Mouse (Mus musculus) embryo, embryonic 11.5 days (tissue): ENCODE results near the gene Teddm3.
"Not testable (repeated sequence)": the region's sequence is repeated elsewhere in the genome, so short reads cannot be mapped to it uniquely, and the experiment has no call there.

Source experiments
- DNase-seq: peaks from one replicate; pipeline ENCODE4 v3.0.0-alpha.2; 2012; ENCODE audit warnings: low read depth, low spot score

Teddm3 gene

DNA sequence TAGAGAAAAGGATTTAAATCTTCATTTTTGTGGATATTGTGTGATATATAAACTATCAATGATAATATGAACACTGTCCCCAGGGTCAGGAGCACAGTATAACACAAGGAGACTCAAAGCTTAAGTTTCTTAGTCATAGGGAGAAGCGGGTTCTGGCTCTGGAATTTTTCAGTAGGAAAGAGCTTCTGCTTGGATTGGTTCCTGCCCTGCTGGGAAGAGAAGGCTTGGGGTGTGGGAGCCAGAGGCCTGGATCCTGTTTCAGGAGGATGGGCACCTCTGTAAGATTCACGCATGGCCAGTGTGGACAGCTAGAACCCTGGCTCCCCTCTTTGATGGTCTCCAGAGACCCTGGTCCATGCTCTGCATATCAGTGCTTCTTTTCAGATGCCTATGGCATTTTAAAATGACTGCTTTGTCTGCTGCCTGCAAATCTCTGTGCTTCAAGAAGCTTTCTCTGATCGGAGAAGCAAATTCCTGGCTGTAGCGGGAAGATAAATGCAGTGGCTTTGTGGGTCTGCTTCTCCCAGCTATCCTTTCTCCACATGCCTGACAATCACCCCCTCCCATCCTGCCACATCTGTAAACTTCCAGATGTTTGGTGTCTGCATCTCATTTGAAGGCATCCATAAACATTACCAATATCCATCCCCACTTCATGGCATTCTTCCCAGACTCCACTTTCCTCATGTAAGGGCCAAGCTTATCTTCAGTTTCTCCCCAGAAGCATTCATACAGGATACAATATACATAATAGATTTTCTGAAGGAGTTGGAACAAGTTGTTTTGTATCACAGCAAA lies 2.0 kb downstream of the Teddm3 start:
- no peak for DNase-seq

DNA sequence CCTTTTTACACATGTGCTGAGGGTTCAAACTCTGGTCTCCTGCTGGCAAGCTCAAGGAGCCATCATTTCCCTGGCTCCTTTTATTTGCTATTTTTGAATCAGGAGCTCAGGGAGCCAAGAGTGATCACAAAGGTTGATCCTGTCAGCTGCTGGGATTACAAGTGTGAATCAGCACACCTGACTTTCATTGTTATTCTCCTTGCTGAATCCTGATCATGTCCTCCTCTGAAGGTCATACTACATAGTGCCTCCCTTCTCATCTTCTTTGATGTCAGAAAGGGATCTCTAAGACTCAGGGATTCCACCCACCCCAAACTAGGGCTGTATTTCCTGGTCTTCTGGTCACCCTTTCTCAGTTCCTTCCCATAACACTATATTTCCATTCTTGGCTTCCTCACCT lies 3.9 kb downstream of the Teddm3 start:
- no peak for DNase-seq

DNA sequence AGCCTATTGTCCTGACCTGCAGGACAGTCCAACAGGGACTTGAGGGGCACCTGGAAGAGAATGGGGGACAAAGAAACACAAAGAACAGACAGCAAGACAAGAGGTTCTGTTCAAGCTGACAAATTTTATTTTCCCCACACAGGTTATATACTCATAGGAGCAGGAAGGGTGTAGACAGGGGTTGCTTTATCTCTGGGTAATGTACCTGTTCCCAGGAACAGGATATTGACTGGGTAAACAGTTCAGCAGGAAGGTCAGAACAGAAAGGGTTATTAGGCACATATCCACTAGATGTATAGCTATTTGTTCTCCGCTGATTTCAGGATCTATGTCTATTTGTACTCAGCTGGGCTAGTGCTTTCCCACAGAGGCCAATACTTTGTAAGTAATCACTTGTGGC lies 5.3 kb downstream of the Teddm3 start:
- not testable (repeated sequence) for DNase-seq

DNA sequence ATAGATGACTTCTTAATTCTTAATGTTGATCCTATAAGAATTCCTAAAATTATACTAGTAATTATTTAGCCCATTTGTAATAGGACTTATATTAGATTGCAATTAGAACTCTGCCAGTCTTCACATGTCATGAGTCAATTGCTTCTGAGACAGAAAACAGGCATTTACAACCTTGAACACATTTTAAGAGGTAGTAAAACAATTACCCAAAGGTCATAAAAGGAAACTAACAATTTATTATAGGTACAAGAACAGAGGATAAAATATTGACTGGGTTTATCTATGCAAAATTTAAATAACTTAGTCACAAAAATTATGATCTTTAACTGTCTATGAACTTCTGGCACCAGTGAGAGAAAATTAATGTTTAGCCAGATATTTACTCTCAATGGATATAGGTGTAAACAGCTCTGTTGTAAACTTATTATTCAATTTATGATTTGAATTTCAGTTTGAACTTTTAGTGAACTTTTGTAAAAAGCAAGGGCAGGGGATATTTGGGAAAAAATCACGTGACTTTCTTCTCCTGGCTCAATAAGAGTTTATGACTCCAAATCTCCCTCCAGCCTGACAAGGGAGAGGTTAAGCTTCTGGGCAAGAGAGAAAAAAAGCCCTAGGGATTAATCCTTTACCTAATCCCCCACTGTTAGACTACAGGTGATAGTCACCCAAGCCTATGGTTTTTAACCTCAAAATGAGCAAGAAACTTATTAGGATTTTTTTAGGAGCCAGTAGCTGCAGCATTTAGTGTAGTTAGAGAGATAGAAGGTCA lies 17.3 kb downstream of the Teddm3 start:
- DNase-seq, result no peak

DNA sequence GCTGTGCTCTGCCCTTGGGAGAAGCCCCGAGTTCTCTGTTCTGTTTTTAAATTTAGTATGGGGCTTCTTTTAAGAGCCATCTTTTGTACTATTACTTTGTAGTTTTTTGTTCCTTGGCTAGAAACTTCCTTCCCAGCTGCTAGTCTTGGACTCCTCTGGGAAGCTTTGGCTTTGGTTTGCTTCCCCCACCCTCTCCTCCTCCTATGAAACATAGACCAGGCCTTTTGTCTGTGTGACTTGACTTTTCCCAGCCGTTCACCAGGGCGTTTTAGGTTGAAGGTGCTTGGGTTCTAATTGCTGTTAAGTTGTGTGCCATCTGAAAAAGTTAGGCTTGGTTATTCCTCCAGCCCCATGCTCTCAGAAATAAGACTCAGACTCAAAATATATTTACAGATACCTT lies 26.1 kb downstream of the Teddm3 start:
- DNase-seq, result not testable (repeated sequence)

DNA sequence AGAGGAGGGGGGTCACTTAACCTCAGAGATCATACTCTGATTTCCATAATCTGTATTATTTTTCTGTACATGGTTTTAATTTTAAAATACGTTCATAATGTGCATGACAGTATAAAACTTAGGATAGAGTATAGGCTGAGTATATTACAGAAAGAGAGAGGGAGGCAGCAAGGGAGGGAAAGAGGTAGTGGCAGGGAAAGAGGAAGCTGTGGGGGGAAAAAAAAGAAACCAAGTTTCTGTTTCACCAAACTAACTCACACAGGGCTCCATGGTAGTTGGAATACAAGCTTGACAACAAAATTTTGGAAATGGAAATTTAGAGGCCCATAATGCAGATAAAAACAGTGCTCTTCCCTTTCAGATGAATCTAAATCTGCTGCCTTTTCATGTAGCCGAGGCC lies 31.0 kb downstream of the Teddm3 start:
- not testable (repeated sequence) for DNase-seq

DNA sequence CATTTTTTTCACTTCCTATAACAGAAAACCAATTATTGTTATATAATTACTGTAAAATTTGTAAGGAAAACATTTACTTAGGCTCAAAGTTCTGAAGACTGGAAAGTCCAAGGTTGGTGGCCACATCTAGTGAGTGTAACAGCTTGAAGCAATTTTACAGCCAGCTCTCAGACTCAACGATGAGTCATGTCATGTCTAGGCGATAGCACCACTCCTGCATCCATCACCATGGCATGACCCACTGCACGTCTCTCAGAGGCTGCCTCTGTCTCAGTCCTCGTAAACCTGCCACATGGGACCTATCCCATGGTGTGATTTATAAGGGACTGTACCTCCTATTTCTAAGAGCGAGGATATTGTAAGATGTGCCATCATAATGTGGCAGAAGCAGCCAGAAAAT lies 37.7 kb downstream of the Teddm3 start:
- no peak for DNase-seq

DNA sequence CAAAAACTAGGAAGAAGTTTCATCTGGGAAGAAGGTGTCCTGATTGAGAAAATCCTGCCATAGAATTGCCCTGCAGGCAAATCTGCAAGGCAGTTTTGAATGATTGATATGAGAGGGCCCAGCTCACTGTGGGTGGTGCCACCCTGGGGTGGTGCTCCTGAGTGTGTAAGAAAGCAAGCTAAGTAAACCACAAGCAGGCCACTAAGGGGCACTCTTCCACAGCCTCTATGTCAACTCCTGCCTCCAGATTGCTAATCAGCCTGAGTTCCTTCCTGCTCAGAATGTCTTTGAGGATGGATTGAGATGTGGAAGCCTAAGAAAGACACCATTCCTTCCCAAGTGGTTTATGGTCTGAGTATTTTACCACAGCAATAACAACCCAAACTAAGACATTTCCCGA lies 44.3 kb downstream of the Teddm3 start:
- no peak for DNase-seq
